Mouse (Mus musculus): Measurements from ENCODE around the gene Pcgf5. TPM values are rescaled to one million over a fixed set of nuclear protein-coding genes. Genes with fewer than 3 reads are reported as not detected.
"Not testable (repeated sequence)": the region's sequence is repeated elsewhere in the genome, so short reads cannot be mapped to it uniquely, and the experiment has no call there.

The Pcgf5 gene
- polyA plus RNA-seq, 1 experiment from 2014 or later: 11.8 TPM

GRCm38 (mm10) chr19:36450997-36451608 is 103.0 kb downstream of the Pcgf5 start:
- H3K4me3 ChIP-seq (ENCODE audit: low read depth, low read length): no peak overlapping the region

GRCm38 (mm10) chr19:36451731-36452130 is 103.6 kb downstream of the Pcgf5 start:
- DNase-seq: no peak
- Histone ChIP-seq H3K4me1 (ENCODE audit: insufficient read depth) (no peaks in the 10 kb centered on the region), H3K27ac (ENCODE audit: low read depth) (no peak overlapping the region), H3K9ac (no peak overlapping the region), H3K9me3 (ENCODE audit: low read depth, low read length) (no peaks in the 10 kb centered on the region), H3K36me3 (ENCODE audit: insufficient read depth) (no peaks in the 10 kb centered on the region), H3K4me2 (no peak overlapping the region), H3K4me3 (ENCODE audit: low read depth, low read length) (no peak overlapping the region), H3K27me3 (ENCODE audit: insufficient read depth, low read length) (no peaks in the 10 kb centered on the region)
- WGBS: 25% methylated on average over 5 of the region's 5 CpGs
- TF ChIP-seq CTCF (IDR thresholded peaks at IDR 0.05; ENCODE audit: low read depth): no peak
- ATAC-seq (ENCODE audit: insufficient read depth): no peak

More at GRCm38 (mm10) chr19:36450997-36451608, 103.0 kb downstream of the Pcgf5 start:
- Histone ChIP-seq H3K36me3 (ENCODE audit: insufficient read depth) (no peaks in the 10 kb centered on the region), H3K9ac (no peak overlapping the region), H3K27ac (ENCODE audit: low read depth) (no peak overlapping the region), H3K27me3 (ENCODE audit: insufficient read depth, low read length) (no peaks in the 10 kb centered on the region), H3K4me1 (ENCODE audit: insufficient read depth) (no peaks in the 10 kb centered on the region), H3K9me3 (ENCODE audit: low read depth, low read length) (no peaks in the 10 kb centered on the region), H3K4me2 (no peak overlapping the region)
- TF ChIP-seq CTCF (IDR thresholded peaks at IDR 0.05; ENCODE audit: low read depth): no peak
- 67% methylated on average over 3 of the region's 3 CpGs for WGBS
- DNase-seq (no peak), ATAC-seq (ENCODE audit: insufficient read depth) (no peak)

GRCm38 (mm10) chr19:36452210-36452609 is 104.1 kb downstream of the Pcgf5 start:
- 42% methylated on average over 3 of the region's 3 CpGs for WGBS
- not testable (repeated sequence) for H3K27ac ChIP-seq (ENCODE audit: low read depth); H3K9ac ChIP-seq

GRCm38 (mm10) chr19:36453451-36453850 is 105.3 kb downstream of the Pcgf5 start:
- no peak for DNase-seq
- no peak for TF ChIP-seq CTCF (IDR thresholded peaks at IDR 0.05; ENCODE audit: low read depth)
- H3K27ac ChIP-seq (ENCODE audit: low read depth): no peak overlapping the region
- WGBS: 73% methylated on average over 4 of the region's 4 CpGs
- H3K9ac ChIP-seq: no peak overlapping the region
- no peak overlapping the region for H3K4me2 ChIP-seq
- no peaks in the 10 kb centered on the region for H3K27me3 ChIP-seq (ENCODE audit: insufficient read depth, low read length)
- no peaks in the 10 kb centered on the region for H3K4me1 ChIP-seq (ENCODE audit: insufficient read depth)
- no peak for ATAC-seq (ENCODE audit: insufficient read depth)
- no peaks in the 10 kb centered on the region for H3K36me3 ChIP-seq (ENCODE audit: insufficient read depth)
- no peaks in the 10 kb centered on the region for H3K9me3 ChIP-seq (ENCODE audit: low read depth, low read length)
- H3K4me3 ChIP-seq (ENCODE audit: low read depth, low read length): no peak overlapping the region

More at GRCm38 (mm10) chr19:36452210-36452609, 104.1 kb downstream of the Pcgf5 start:
- H3K4me2 ChIP-seq; H3K27me3 ChIP-seq (ENCODE audit: insufficient read depth, low read length); H3K36me3 ChIP-seq (ENCODE audit: insufficient read depth); H3K4me1 ChIP-seq (ENCODE audit: insufficient read depth); H3K4me3 ChIP-seq (ENCODE audit: low read depth, low read length); ATAC-seq (ENCODE audit: insufficient read depth); DNase-seq; H3K9me3 ChIP-seq (ENCODE audit: low read depth, low read length): not testable (repeated sequence)

DNA sequence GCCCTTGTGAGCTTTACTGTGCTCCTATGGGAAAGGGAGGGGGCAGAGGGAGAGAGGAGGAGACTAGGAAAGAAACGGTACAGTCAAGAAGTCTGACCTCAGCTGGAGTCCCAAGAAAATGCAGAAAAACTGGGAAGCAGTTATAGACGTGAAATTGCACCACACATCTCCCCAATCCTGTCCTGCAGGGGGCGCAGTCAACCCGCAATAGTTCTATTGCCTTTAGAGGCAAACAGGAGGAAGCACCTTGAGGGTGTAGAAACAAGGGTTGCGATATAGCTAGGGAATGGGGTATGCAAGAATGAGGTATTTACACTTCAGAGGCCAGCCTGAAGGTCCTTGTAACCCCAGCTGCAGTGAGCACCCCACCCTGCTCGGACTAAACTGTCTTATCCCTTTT is 122.0 kb downstream of the Pcgf5 start:
- 13% methylated on average over 6 of the region's 6 CpGs for WGBS
- peak; percentile 72 for DNase-seq
- TF ChIP-seq CTCF (IDR thresholded peaks at IDR 0.05; ENCODE audit: low read depth): peak; percentile 67

DNA sequence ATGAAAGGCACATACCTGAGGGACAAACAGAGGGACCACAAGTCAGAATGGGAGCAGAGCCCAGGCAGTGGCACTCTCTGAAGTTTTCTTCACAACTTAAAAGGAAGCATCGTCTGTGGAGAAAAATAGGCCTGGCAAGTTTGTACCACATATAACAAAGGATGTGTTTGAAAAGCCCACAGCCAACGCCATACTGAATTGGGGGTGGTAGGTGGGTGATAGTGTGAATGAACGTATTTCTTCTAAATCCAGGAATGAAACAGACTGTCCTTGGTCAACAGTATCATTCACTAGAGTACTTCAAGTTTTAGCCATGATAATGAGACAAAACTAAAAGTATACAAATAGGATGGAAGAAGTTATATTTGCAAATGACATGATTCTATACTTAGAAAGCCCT is 123.2 kb downstream of the Pcgf5 start:
- TF ChIP-seq CTCF (IDR thresholded peaks at IDR 0.05; ENCODE audit: low read depth): no peak
- WGBS: 83% methylated on average over 3 of the region's 3 CpGs
- Histone ChIP-seq H3K27me3 (ENCODE audit: insufficient read depth, low read length) (no peaks in the 10 kb centered on the region), H3K36me3 (ENCODE audit: insufficient read depth) (no peaks in the 10 kb centered on the region), H3K27ac (ENCODE audit: low read depth) (no peak overlapping the region), H3K4me2 (no peak overlapping the region), H3K9me3 (ENCODE audit: low read depth, low read length) (no peaks in the 10 kb centered on the region), H3K4me3 (ENCODE audit: low read depth, low read length) (no peak overlapping the region), H3K4me1 (ENCODE audit: insufficient read depth) (no peaks in the 10 kb centered on the region), H3K9ac (no peak overlapping the region)
- ATAC-seq (ENCODE audit: insufficient read depth) (no peak), DNase-seq (no peak)

More for the DNA sequence above, 122.0 kb downstream of the Pcgf5 start:
- ATAC-seq (ENCODE audit: insufficient read depth): no peak
- H3K27me3 ChIP-seq (ENCODE audit: insufficient read depth, low read length): no peaks in the 10 kb centered on the region
- no peak overlapping the region for H3K4me3 ChIP-seq (ENCODE audit: low read depth, low read length)
- H3K4me1 ChIP-seq (ENCODE audit: insufficient read depth): no peaks in the 10 kb centered on the region
- H3K4me2 ChIP-seq: no peak overlapping the region
- no peak overlapping the region for H3K27ac ChIP-seq (ENCODE audit: low read depth)
- no peak overlapping the region for H3K9ac ChIP-seq
- no peaks in the 10 kb centered on the region for H3K9me3 ChIP-seq (ENCODE audit: low read depth, low read length)
- no peaks in the 10 kb centered on the region for H3K36me3 ChIP-seq (ENCODE audit: insufficient read depth)

DNA sequence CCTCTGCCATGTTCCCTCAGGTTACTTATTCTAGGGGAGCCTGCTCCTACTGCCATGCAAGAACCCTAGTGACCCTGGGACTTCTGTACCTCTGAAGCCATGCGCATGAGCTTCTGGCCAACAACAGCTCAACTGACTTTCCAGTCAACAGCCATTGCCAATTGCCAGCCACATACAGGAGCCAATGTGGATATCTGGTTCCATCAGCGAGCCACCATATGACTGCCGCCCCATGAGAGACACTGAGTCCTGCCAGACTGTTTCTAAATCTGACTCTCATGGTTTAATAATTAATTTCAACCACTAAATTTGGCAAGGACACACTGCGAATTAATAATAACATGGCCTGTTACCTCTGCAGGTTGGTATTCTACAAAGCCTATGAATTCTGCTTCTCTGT is 128.5 kb downstream of the Pcgf5 start:
- H3K27me3 ChIP-seq (ENCODE audit: insufficient read depth, low read length): no peaks in the 10 kb centered on the region
- whole genome bisulfite sequencing: 93% methylated on average over 4 of the region's 4 CpGs
- H3K4me2 ChIP-seq: no peak overlapping the region
- H3K4me1 ChIP-seq (ENCODE audit: insufficient read depth): no peaks in the 10 kb centered on the region
- H3K9ac ChIP-seq: no peak overlapping the region
- DNase-seq: no peak
- TF ChIP-seq CTCF (IDR thresholded peaks at IDR 0.05; ENCODE audit: low read depth): no peak
- no peak overlapping the region for H3K27ac ChIP-seq (ENCODE audit: low read depth)
- H3K9me3 ChIP-seq (ENCODE audit: low read depth, low read length): no peaks in the 10 kb centered on the region
- ATAC-seq (ENCODE audit: insufficient read depth): no peak
- no peaks in the 10 kb centered on the region for H3K36me3 ChIP-seq (ENCODE audit: insufficient read depth)
- H3K4me3 ChIP-seq (ENCODE audit: low read depth, low read length): no peak overlapping the region
